Mouse (Mus musculus) heart, embryonic 16.5 days (tissue): ENCODE data around the gene Dennd4a. TPM values are rescaled to one million over a fixed set of nuclear protein-coding genes. Genes with fewer than 3 reads are reported as not detected.

Source experiments
- ATAC-seq: fragments of 200-750 bp; cut with Nextera tagmentation; replicated peaks from 2 replicates; pipeline ENCODE4 v1.8.0; 2017; ENCODE audit warnings: moderate number of reproducible peaks; ENCODE audit not compliant: insufficient read depth, low FRiP score; ENCODE audit errors: extremely low read depth
- H3K27ac ChIP-seq: fragments of 300-500 bp; sonication (generic); 2 replicates; pipeline ENCODE4 v1.5.1; 2014; ENCODE audit warnings: mild to moderate bottlenecking, low read length, control low read depth, moderate library complexity
- H3K27me3 ChIP-seq: fragments of 300-500 bp; sonication (generic); 2 replicates; pipeline ENCODE4 v1.6.1; 2014; ENCODE audit warnings: low read length, mixed read lengths; ENCODE audit not compliant: control insufficient read depth, insufficient read depth
- H3K36me3 ChIP-seq: fragments of 300-500 bp; sonication (generic); 2 replicates; pipeline ENCODE4 v1.6.1; 2014; ENCODE audit not compliant: control insufficient read depth, insufficient read depth
- H3K4me1 ChIP-seq: fragments of 300-500 bp; sonication (generic); 2 replicates; pipeline ENCODE4 v1.6.1; 2014; ENCODE audit warnings: low read length, mixed read lengths; ENCODE audit not compliant: control insufficient read depth, insufficient read depth
- H3K4me2 ChIP-seq: fragments of 300-500 bp; sonication (generic); 2 replicates; pipeline ENCODE4 v1.6.1; 2014; ENCODE audit warnings: low read depth, mild to moderate bottlenecking, control low read depth, low read length
- H3K4me3 ChIP-seq: fragments of 300-500 bp; sonication (generic); 2 replicates; pipeline ENCODE4 v1.5.1; 2014; ENCODE audit warnings: mild to moderate bottlenecking, control low read depth, low read length
- H3K9ac ChIP-seq: fragments of 300-500 bp; sonication (generic); 2 replicates; pipeline ENCODE4 v1.6.1; 2014; ENCODE audit warnings: low read length, control low read depth
- H3K9me3 ChIP-seq: fragments of 300-500 bp; sonication (generic); replicated peaks from 2 replicates; pipeline ENCODE4 v1.6.1; 2016; ENCODE audit warnings: low read length; ENCODE audit not compliant: control insufficient read depth
- WGBS: fragments of 180-500 bp; shearing (Covaris S2); extraction: QIAGEN DNeasy Blood & Tissue Kit; methylation state at CpG from one replicate; pipeline ENCODE4 v1.1.7; 2014; 5-methylcytosine and 5-hydroxymethylcytosine counted together
- polyA plus RNA-seq: library from polyadenylated mRNA; unstranded; fragments of >200 nt; fragmentation: Nextera tagmentation; extraction: Ambion mirVana; gene quantifications from 2 replicates; pipeline ENCODE4 v1.2.1, GENCODE M21; 2015

Gene Dennd4a
- polyA plus RNA-seq, 1 experiment from 2014 or later = 6.0 TPM

- Histone ChIP-seq H3K4me2 (no peak overlapping the region), H3K27ac (no peak overlapping the region), H3K4me3 (no peak overlapping the region), H3K9ac (no peak overlapping the region), H3K9me3 (no peaks in the 10 kb centered on the region), H3K36me3 (no peaks in the 10 kb centered on the region), H3K4me1 (no peaks in the 10 kb centered on the region), H3K27me3 (no peaks in the 10 kb centered on the region)
- ATAC-seq = no peak
- WGBS = 82% methylated on average over 1 of the region's 1 CpGs
These were observed 38.4 kb downstream of the Dennd4a start for GRCm38 (mm10) chr9:64849548-64849947.

GRCm38 (mm10) chr9:64860083-64860482 is 48.9 kb downstream of the Dennd4a start:
- Histone ChIP-seq H3K9me3 (peaks cover 3% of the 10 kb centered on the region; the same call in 1 of the 2 replicates), H3K4me1 (peaks cover 3% of the 10 kb centered on the region; the same call in 1 of the 2 replicates), H3K4me3 (no peak overlapping the region), H3K27ac (no peak overlapping the region), H3K4me2 (no peak overlapping the region), H3K27me3 (no peaks in the 10 kb centered on the region), H3K36me3 (peaks cover 7% of the 10 kb centered on the region), H3K9ac (no peak overlapping the region)
- ATAC-seq = no peak

- H3K27ac ChIP-seq = no peak overlapping the region
- peaks cover 7% of the 10 kb centered on the region for H3K36me3 ChIP-seq
- H3K27me3 ChIP-seq = no peaks in the 10 kb centered on the region
- 88% methylated on average over 2 of the region's 2 CpGs for WGBS
- no peak for ATAC-seq
- H3K9ac ChIP-seq = no peak overlapping the region
- H3K9me3 ChIP-seq = peaks cover 3% of the 10 kb centered on the region; the same call in 1 of the 2 replicates
- H3K4me3 ChIP-seq = no peak overlapping the region
- no peak overlapping the region for H3K4me2 ChIP-seq
- H3K4me1 ChIP-seq = peaks cover 3% of the 10 kb centered on the region; the same call in 1 of the 2 replicates
These were observed 51.5 kb downstream of the Dennd4a start for GRCm38 (mm10) chr9:64862687-64863086.

GRCm38 (mm10) chr9:64886008-64886407 is 74.9 kb downstream of the Dennd4a start:
- 78% methylated on average over 5 of the region's 5 CpGs for WGBS
- no peak overlapping the region for H3K4me2 ChIP-seq
- H3K36me3 ChIP-seq = no peaks in the 10 kb centered on the region
- H3K4me3 ChIP-seq = no peak overlapping the region
- H3K4me1 ChIP-seq = no peaks in the 10 kb centered on the region
- H3K9ac ChIP-seq = no peak overlapping the region
- H3K9me3 ChIP-seq = no peaks in the 10 kb centered on the region
- H3K27me3 ChIP-seq = no peaks in the 10 kb centered on the region
- no peak overlapping the region for H3K27ac ChIP-seq
- ATAC-seq = no peak

GRCm38 (mm10) chr9:64896605-64897004 is 85.5 kb downstream of the Dennd4a start:
- Histone ChIP-seq H3K36me3 (peaks cover 13% of the 10 kb centered on the region), H3K4me1 (no peaks in the 10 kb centered on the region), H3K9me3 (no peaks in the 10 kb centered on the region), H3K4me2 (no peak overlapping the region), H3K27me3 (no peaks in the 10 kb centered on the region), H3K9ac (no peak overlapping the region), H3K4me3 (no peak overlapping the region), H3K27ac (no peak overlapping the region)
- no peak for ATAC-seq
- 84% methylated on average over 10 of the region's 10 CpGs for WGBS

- H3K4me1 ChIP-seq = no peaks in the 10 kb centered on the region
- H3K27me3 ChIP-seq = no peaks in the 10 kb centered on the region
- peaks cover 5% of the 10 kb centered on the region; the same call in 1 of the 2 replicates for H3K36me3 ChIP-seq
- ATAC-seq = no peak
- H3K9me3 ChIP-seq = no peaks in the 10 kb centered on the region
- WGBS = 27% methylated on average over 4 of the region's 4 CpGs
- H3K27ac ChIP-seq = no peak overlapping the region
- H3K4me2 ChIP-seq = no peak overlapping the region
- H3K4me3 ChIP-seq = no peak overlapping the region
- no peak overlapping the region for H3K9ac ChIP-seq
These were observed 91.7 kb downstream of the Dennd4a start for GRCm38 (mm10) chr9:64902866-64903265.

- Histone ChIP-seq H3K27ac (no peak overlapping the region), H3K4me3 (no peak overlapping the region), H3K4me2 (no peak overlapping the region), H3K9ac (no peak overlapping the region), H3K27me3 (no peaks in the 10 kb centered on the region), H3K36me3 (peaks cover 5% of the 10 kb centered on the region; the same call in 1 of the 2 replicates), H3K4me1 (no peaks in the 10 kb centered on the region), H3K9me3 (no peaks in the 10 kb centered on the region)
- 52% methylated on average over 3 of the region's 3 CpGs for WGBS
- ATAC-seq = no peak
These were observed 92.2 kb downstream of the Dennd4a start for GRCm38 (mm10) chr9:64903386-64903785.

- no peak for ATAC-seq
- H3K27ac ChIP-seq = no peak overlapping the region
- 85% methylated on average over 14 of the region's 14 CpGs for WGBS
These were observed 93.9 kb downstream of the Dennd4a start for GRCm38 (mm10) chr9:64904917-64905640.

GRCm38 (mm10) chr9:64907441-64907840 is 96.3 kb downstream of the Dennd4a start:
- Histone ChIP-seq H3K4me2 (no peak overlapping the region), H3K27ac (no peak overlapping the region), H3K27me3 (no peaks in the 10 kb centered on the region), H3K4me1 (no peaks in the 10 kb centered on the region), H3K9me3 (no peaks in the 10 kb centered on the region), H3K36me3 (peaks cover 7% of the 10 kb centered on the region; the same call in 1 of the 2 replicates), H3K4me3 (no peak overlapping the region), H3K9ac (no peak overlapping the region)
- ATAC-seq = no peak
- WGBS = 75% methylated on average over 3 of the region's 3 CpGs

More at GRCm38 (mm10) chr9:64904917-64905640, 93.9 kb downstream of the Dennd4a start:
- no peak overlapping the region for H3K4me3 ChIP-seq
- H3K9ac ChIP-seq = no peak overlapping the region
- H3K9me3 ChIP-seq = no peaks in the 10 kb centered on the region
- no peaks in the 10 kb centered on the region for H3K4me1 ChIP-seq
- H3K27me3 ChIP-seq = no peaks in the 10 kb centered on the region
- H3K36me3 ChIP-seq = peaks cover 7% of the 10 kb centered on the region; the same call in 1 of the 2 replicates
- H3K4me2 ChIP-seq = no peak overlapping the region
